Mouse (Mus musculus) ES-E14 (cell line): ENCODE measurements around the gene Acsl1.

Source experiments
- CHD2 ChIP-seq: IDR thresholded peaks from 2 replicates; pipeline ENCODE4 v1.6.1; 2014; ENCODE audit warnings: mild to moderate bottlenecking, low read depth, low read length, inconsistent platforms
- HCFC1 ChIP-seq: IDR thresholded peaks from 2 replicates; pipeline ENCODE4 v1.6.1; 2012; ENCODE audit warnings: low read length, inconsistent platforms, borderline replicate concordance; ENCODE audit not compliant: insufficient read depth
- MAFK ChIP-seq: IDR thresholded peaks from 2 replicates; pipeline ENCODE4 v1.6.1; 2014; ENCODE audit warnings: mild to moderate bottlenecking, low read depth, low read length, inconsistent platforms; ENCODE audit not compliant: insufficient read depth
- ZC3H11A ChIP-seq: IDR thresholded peaks from 2 replicates; pipeline ENCODE4 v1.6.1; 2012; ENCODE audit warnings: low read depth, mild to moderate bottlenecking, inconsistent platforms, low read length, borderline replicate concordance
- ZNF384 ChIP-seq: IDR thresholded peaks from 2 replicates; pipeline ENCODE4 v1.6.1; 2012; ENCODE audit warnings: low read depth, low read length, inconsistent platforms

- TF ChIP-seq HCFC1 (no peak), MAFK (no peak), CHD2 (no peak), ZNF384 (no peak), ZC3H11A (peak; percentile 72)
Measured at GRCm38 (mm10) chr8:46547245-46547644, 76.4 kb downstream of the Acsl1 start.
